Mouse (Mus musculus): ENCODE data around the gene Nlrp9b. TPM values are rescaled to one million over a fixed set of nuclear protein-coding genes. Genes with fewer than 3 reads are reported as not detected.
"Not testable (repeated sequence)": the region's sequence is repeated elsewhere in the genome, so short reads cannot be mapped to it uniquely, and the experiment has no call there.

The Nlrp9b gene
- polyA plus RNA-seq (2011; ENCODE audit: insufficient read depth, insufficient read length, low read depth, missing spikeins), result 0.30 and 0.33 TPM in 2 replicates

- H3K9me3 ChIP-seq (replicated peaks; ENCODE audit: control insufficient read depth, insufficient read depth, low read length, poor library complexity, severe bottlenecking); H3K4me1 ChIP-seq (ENCODE audit: control insufficient read depth, insufficient read depth, low read length); H3K27ac ChIP-seq (ENCODE audit: insufficient read depth, low read length); H3K36me3 ChIP-seq (ENCODE audit: control insufficient read depth, insufficient read depth, low read length, poor library complexity, severe bottlenecking); H3K4me3 ChIP-seq (ENCODE audit: low read depth, low read length); H3K9ac ChIP-seq (ENCODE audit: low read depth, poor library complexity, severe bottlenecking); H3K27me3 ChIP-seq (ENCODE audit: control insufficient read depth, insufficient read depth, low read length, poor library complexity, severe bottlenecking): not testable (repeated sequence)
Measured at GRCm38 (mm10) chr7:19991165-19991564, at the start of gene Nlrp9b. Gene Nlrp9b, plus strand, starts transcription at chr7:19991465.

GRCm38 (mm10) chr7:19944709-19945108 is 46.6 kb upstream of the Nlrp9b start:
- no peak overlapping the region for H3K9ac ChIP-seq (ENCODE audit: low read depth, poor library complexity, severe bottlenecking)
- H3K4me1 ChIP-seq (ENCODE audit: control insufficient read depth, insufficient read depth, low read length), result peaks cover 3% of the 10 kb centered on the region
- TF ChIP-seq EP300 (IDR thresholded peaks at IDR 0.05; ENCODE audit: insufficient read depth, low read depth, low read length), result no peak
- TF ChIP-seq CTCF (IDR thresholded peaks at IDR 0.05; ENCODE audit: low read depth, low read length), result no peak
- no peak for TF ChIP-seq POLR2A (IDR thresholded peaks at IDR 0.05; ENCODE audit: insufficient read depth, low read length)
- H3K4me3 ChIP-seq (ENCODE audit: low read depth, low read length), result no peak overlapping the region
- H3K9me3 ChIP-seq (replicated peaks; ENCODE audit: control insufficient read depth, insufficient read depth, low read length, poor library complexity, severe bottlenecking), result no peaks in the 10 kb centered on the region
- no peaks in the 10 kb centered on the region for H3K36me3 ChIP-seq (ENCODE audit: control insufficient read depth, insufficient read depth, low read length, poor library complexity, severe bottlenecking)
- no peak overlapping the region for H3K27ac ChIP-seq (ENCODE audit: insufficient read depth, low read length)
- no peaks in the 10 kb centered on the region for H3K27me3 ChIP-seq (ENCODE audit: control insufficient read depth, insufficient read depth, low read length, poor library complexity, severe bottlenecking)

GRCm38 (mm10) chr7:19945201-19945600 is 46.1 kb upstream of the Nlrp9b start:
- peaks cover 3% of the 10 kb centered on the region for H3K4me1 ChIP-seq (ENCODE audit: control insufficient read depth, insufficient read depth, low read length)
- no peaks in the 10 kb centered on the region for H3K27me3 ChIP-seq (ENCODE audit: control insufficient read depth, insufficient read depth, low read length, poor library complexity, severe bottlenecking)
- no peak overlapping the region for H3K9ac ChIP-seq (ENCODE audit: low read depth, poor library complexity, severe bottlenecking)
- TF ChIP-seq EP300 (IDR thresholded peaks at IDR 0.05; ENCODE audit: insufficient read depth, low read depth, low read length) (no peak), POLR2A (IDR thresholded peaks at IDR 0.05; ENCODE audit: insufficient read depth, low read length) (no peak), CTCF (IDR thresholded peaks at IDR 0.05; ENCODE audit: low read depth, low read length) (no peak)
- no peak overlapping the region for H3K27ac ChIP-seq (ENCODE audit: insufficient read depth, low read length)
- H3K36me3 ChIP-seq (ENCODE audit: control insufficient read depth, insufficient read depth, low read length, poor library complexity, severe bottlenecking), result no peaks in the 10 kb centered on the region
- no peak overlapping the region for H3K4me3 ChIP-seq (ENCODE audit: low read depth, low read length)
- no peaks in the 10 kb centered on the region for H3K9me3 ChIP-seq (replicated peaks; ENCODE audit: control insufficient read depth, insufficient read depth, low read length, poor library complexity, severe bottlenecking)

- Histone ChIP-seq H3K4me3 (ENCODE audit: low read depth, low read length) (no peak overlapping the region), H3K9me3 (replicated peaks; ENCODE audit: control insufficient read depth, insufficient read depth, low read length, poor library complexity, severe bottlenecking) (no peaks in the 10 kb centered on the region), H3K27ac (ENCODE audit: insufficient read depth, low read length) (no peak overlapping the region), H3K9ac (ENCODE audit: low read depth, poor library complexity, severe bottlenecking) (no peak overlapping the region), H3K4me1 (ENCODE audit: control insufficient read depth, insufficient read depth, low read length) (peaks cover 5% of the 10 kb centered on the region), H3K27me3 (ENCODE audit: control insufficient read depth, insufficient read depth, low read length, poor library complexity, severe bottlenecking) (no peaks in the 10 kb centered on the region), H3K36me3 (ENCODE audit: control insufficient read depth, insufficient read depth, low read length, poor library complexity, severe bottlenecking) (no peaks in the 10 kb centered on the region)
- TF ChIP-seq POLR2A (IDR thresholded peaks at IDR 0.05; ENCODE audit: insufficient read depth, low read length) (no peak), EP300 (IDR thresholded peaks at IDR 0.05; ENCODE audit: insufficient read depth, low read depth, low read length) (no peak), CTCF (IDR thresholded peaks at IDR 0.05; ENCODE audit: low read depth, low read length) (no peak)
Measured at GRCm38 (mm10) chr7:19945821-19946515, 45.3 kb upstream of the Nlrp9b start.

GRCm38 (mm10) chr7:19948956-19949355 is 42.3 kb upstream of the Nlrp9b start:
- no peak overlapping the region for H3K27ac ChIP-seq (ENCODE audit: insufficient read depth, low read length)
- peaks cover 5% of the 10 kb centered on the region for H3K4me1 ChIP-seq (ENCODE audit: control insufficient read depth, insufficient read depth, low read length)
- no peak overlapping the region for H3K9ac ChIP-seq (ENCODE audit: low read depth, poor library complexity, severe bottlenecking)
- H3K36me3 ChIP-seq (ENCODE audit: control insufficient read depth, insufficient read depth, low read length, poor library complexity, severe bottlenecking), result no peaks in the 10 kb centered on the region
- H3K9me3 ChIP-seq (replicated peaks; ENCODE audit: control insufficient read depth, insufficient read depth, low read length, poor library complexity, severe bottlenecking), result no peaks in the 10 kb centered on the region
- no peaks in the 10 kb centered on the region for H3K27me3 ChIP-seq (ENCODE audit: control insufficient read depth, insufficient read depth, low read length, poor library complexity, severe bottlenecking)
- H3K4me3 ChIP-seq (ENCODE audit: low read depth, low read length), result no peak overlapping the region
- TF ChIP-seq POLR2A (IDR thresholded peaks at IDR 0.05; ENCODE audit: insufficient read depth, low read length) (no peak), CTCF (IDR thresholded peaks at IDR 0.05; ENCODE audit: low read depth, low read length) (no peak), EP300 (IDR thresholded peaks at IDR 0.05; ENCODE audit: insufficient read depth, low read depth, low read length) (no peak)

GRCm38 (mm10) chr7:19949996-19950395 is 41.3 kb upstream of the Nlrp9b start:
- H3K27ac ChIP-seq (ENCODE audit: insufficient read depth, low read length), result peak overlapping the region; percentile 8; the same call in 1 of the 2 replicates
- peaks cover 5% of the 10 kb centered on the region for H3K4me1 ChIP-seq (ENCODE audit: control insufficient read depth, insufficient read depth, low read length)
- H3K36me3 ChIP-seq (ENCODE audit: control insufficient read depth, insufficient read depth, low read length, poor library complexity, severe bottlenecking), result no peaks in the 10 kb centered on the region
- TF ChIP-seq POLR2A (IDR thresholded peaks at IDR 0.05; ENCODE audit: insufficient read depth, low read length) (no peak), EP300 (IDR thresholded peaks at IDR 0.05; ENCODE audit: insufficient read depth, low read depth, low read length) (peak; percentile 74)
- no peaks in the 10 kb centered on the region for H3K27me3 ChIP-seq (ENCODE audit: control insufficient read depth, insufficient read depth, low read length, poor library complexity, severe bottlenecking)
- no peaks in the 10 kb centered on the region for H3K9me3 ChIP-seq (replicated peaks; ENCODE audit: control insufficient read depth, insufficient read depth, low read length, poor library complexity, severe bottlenecking)
- peak overlapping the region; percentile 43 for H3K4me3 ChIP-seq (ENCODE audit: low read depth, low read length)
- peak overlapping the region; percentile 38 for H3K9ac ChIP-seq (ENCODE audit: low read depth, poor library complexity, severe bottlenecking)
